Mouse (Mus musculus) left cerebral cortex, postnatal 36 days (tissue): Measurements from ENCODE around the gene Uspl1. TPM values are rescaled to one million over a fixed set of nuclear protein-coding genes. Genes with fewer than 3 reads are reported as not detected.
"Not testable (repeated sequence)": the region's sequence is repeated elsewhere in the genome, so short reads cannot be mapped to it uniquely, and the experiment has no call there.

ENCODE experiments used
- DNase-seq, 2 experiments: peaks; one replicate each; pipeline ENCODE4 v3.0.0; 2021 to 2022; ENCODE audit warnings: low spot score in 2 of 2, mixed read lengths in 1 of 2
- intact Hi-C: fragments of 180-260 bp; cut with DNase I; formaldehyde crosslinking; loops from one replicate; pipeline ENCODE4 v1.15.1; 2025
- total RNA-seq, 2 experiments: library from RNA; stranded (reverse); gene quantifications; 2 replicates each; pipeline ENCODE4 v1.2.3; 2021

Gene Uspl1
- total RNA-seq: 10 to 100 TPM; 38.5 to 43.6 TPM

DNA sequence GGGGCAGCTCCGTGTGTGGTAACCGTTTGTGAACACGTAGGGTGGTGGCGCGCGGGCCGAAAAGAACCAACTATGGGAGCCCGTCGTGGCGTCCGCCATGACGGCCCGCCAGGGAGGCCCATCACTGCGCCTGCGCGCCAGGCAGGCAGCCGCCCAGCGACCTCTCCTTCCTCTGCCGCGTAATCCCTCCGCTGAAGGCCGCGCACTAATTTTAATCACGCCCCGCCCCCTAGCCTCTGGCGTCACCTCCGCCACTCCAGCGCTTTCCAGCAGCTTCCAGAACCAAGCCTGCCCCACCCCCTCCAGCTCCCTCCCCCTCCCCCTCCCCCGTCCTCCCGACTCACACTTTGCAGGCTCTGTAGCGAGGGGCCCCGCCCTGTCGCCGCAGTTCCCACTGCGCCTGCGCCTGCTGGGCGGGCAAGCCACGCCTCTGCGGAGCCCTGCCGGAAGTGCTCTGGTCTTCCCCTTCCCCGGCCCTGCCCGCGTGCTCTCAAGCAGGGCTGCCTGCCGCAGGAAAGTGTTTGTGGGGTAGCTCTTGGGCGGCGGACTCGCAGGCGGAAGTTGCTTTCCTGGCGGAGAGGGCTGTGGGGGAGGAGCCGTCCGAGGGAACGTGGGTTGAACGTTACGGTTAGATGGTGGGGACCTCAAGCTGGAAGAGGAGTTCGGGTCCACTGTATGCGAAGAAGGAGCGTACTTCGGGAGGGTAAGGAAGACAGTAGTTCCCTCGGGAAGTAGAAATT lies at the start of gene Uspl1, which contains the start of gene Hmgb1:
Uspl1 (plus strand) TSS at position 247 of the 740 bp plus-strand sequence.
Hmgb1 (minus strand) TSS at position 386 of the 740 bp plus-strand sequence.
- intact Hi-C loops: loop anchor here (1.0 to 10.0 kb wide), 9 partner anchors 42 to 453 kb away; partner anchors contain the start of genes Hsph1, Katnal1 and Wdr95
- peak; percentile 98 to 99 for DNase-seq

DNA sequence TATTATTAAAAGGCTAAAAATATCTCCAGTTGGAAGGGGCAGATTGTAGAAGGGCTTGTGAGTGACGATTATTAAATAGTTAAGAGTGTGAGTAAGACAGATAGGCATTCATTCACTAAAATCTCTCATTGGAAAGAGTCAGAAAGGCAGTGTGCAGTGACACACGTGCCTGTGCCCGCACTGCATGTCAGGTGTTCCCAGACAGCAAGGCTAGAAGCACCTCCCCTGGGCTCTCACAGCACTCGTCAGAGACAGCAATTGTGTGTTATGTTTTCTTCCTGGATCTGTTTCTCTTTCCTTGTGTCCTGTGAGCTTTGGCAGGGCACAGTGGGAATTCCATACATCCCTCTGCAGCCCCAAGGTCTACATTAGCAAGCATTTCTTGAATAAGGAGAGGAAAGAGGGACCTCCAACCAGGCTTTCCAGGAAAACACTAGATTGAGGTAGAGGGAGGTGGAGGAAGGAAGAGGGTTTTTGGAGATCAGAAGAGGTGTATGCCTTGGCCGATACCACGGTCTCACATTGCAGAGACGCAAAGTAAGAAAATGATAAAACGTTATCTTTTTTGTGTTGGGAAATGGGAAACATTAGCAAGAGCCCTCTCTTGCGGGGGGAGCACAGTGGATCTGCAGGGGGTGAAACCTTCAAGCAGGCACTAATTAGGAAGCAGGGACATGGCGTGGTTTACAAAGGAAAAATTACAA lies 49.2 kb upstream of the Uspl1 start:
- intact Hi-C loops: no loop called here
- no peak for DNase-seq

DNA sequence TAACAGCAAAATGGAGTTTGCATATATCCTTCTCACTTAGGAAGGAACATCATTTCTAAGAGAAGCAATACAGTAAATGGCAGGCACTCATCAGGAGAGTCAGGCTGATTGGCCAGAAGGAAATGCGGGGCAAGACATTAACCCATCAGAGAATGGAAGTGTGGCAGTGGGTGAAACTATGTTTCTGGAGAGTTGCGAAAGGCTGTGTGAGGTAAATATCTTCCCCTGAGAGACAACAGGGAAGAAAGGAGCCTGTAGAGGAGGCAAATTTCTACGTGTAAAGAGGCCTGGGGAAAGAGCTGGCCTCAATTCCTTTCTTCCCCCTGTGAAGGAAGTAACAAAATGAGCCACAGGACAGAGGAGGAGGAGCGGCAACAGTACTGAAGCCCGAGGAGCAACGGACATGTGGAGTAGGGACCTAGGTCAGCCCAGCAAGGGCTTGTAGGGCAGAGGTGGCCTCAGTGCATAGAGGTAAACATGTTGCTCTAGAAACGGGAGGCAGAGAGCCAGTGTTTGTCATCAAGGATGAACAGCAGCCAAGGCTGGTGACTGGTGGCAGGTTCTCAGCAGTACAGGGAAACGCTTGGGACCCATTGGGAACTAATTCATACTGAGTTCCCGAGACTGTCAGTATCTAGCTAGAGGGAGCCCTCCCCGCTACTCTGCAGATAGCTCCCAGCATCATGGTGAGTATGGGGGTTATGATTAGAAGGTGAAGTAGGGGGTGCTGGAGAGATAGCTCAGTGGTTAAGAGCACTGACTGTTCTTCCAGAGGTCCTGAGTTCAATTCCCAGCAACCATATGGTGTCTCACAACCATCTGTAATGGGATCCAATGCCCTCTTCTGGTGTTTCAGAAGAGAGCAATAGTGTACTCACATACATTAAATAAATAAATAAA lies 48.4 kb upstream of the Uspl1 start:
- no peak for DNase-seq
- intact Hi-C loops: no loop called here

GRCm38 (mm10) chr5:149136933-149137365 lies 47.2 kb upstream of the Uspl1 start:
- intact Hi-C loops: no loop called here
- no peak for DNase-seq

DNA sequence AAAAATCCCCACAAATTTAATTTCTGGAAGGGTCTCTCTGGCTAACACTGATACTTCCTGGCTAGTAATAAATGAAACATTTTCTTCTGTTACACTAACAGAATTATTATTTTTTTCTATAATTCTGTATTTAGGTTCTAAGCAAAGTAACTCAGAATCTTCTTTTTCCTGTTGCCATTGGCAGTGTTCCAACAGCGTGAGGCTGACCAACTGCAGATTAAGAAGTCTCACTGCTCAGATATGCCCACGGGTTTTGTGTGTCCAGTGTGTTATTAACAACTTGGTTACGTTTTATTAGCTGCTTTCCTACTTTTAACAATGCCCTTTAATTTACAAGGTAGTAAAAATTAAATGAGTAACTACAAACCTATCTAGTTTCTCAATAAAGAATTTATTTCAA lies 46.7 kb upstream of the Uspl1 start:
- DNase-seq: no peak
- intact Hi-C loops: no loop called here

DNA sequence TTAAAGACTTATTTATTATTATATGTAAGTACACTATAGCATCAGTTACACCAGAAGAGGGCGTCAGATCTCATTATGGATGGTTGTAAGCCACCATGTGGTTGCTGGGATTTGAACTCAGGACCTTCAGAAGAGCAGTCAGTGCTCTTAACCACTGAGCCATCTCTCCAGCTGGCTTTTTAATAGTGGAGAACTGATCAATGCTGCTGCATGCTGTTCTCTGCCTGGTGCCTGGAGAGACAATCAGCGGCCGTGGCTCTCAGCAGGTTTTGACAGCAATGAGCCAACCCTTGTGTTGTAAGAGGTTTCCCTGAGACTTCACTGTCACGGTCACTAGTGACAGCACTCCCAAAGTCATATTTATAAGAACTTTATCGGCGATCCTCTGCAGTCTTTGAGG lies 46.1 kb upstream of the Uspl1 start:
- DNase-seq, intact Hi-C loops: not testable (repeated sequence)

DNA sequence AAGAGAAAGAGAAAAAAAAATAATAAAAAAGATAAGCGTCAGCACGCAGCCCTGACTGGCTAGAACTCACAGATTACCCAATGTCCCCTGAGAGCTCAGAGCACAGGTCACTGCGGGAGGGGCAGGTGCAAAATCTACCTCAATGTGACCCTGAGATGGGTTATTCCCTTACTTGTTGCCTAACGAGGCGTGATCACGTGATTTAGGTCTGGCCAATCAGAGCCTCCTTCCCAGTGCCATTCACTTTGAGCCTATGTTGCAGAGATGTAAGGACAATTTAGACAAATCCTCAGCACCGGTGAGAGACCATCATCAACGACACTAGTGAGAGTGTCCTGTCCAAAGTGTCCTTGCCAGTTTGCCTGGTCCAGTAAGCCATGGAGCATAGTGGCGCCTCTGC lies 43.8 kb upstream of the Uspl1 start:
- no peak for DNase-seq
- intact Hi-C loops: loop anchor here (5.0 kb wide), 1 partner anchor 42 kb away; the partner anchor contains the start of genes Hmgb1 and Uspl1

DNA sequence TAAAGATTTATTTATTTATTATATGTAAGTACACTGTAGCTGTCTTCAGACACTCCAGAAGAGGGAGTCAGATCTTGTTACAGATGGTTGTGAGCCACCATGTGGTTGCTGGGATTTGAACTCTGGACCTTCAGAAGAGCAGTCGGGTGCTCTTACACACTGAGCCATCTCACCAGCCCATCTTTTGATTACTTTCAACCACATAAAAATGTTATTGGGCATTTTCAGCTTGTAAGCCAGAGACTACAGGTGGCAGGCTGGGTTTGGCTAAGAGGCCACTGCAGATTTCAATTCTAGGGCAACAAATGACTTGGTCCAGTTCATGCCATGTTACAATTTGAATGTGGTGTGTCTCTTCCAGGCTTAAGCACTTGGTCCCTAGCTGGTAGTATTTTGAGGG lies 43.0 kb upstream of the Uspl1 start:
- intact Hi-C loops: loop anchor here (5.0 kb wide), 1 partner anchor 41 kb away; the partner anchor contains the start of genes Hmgb1 and Uspl1
- DNase-seq: not testable (repeated sequence)

DNA sequence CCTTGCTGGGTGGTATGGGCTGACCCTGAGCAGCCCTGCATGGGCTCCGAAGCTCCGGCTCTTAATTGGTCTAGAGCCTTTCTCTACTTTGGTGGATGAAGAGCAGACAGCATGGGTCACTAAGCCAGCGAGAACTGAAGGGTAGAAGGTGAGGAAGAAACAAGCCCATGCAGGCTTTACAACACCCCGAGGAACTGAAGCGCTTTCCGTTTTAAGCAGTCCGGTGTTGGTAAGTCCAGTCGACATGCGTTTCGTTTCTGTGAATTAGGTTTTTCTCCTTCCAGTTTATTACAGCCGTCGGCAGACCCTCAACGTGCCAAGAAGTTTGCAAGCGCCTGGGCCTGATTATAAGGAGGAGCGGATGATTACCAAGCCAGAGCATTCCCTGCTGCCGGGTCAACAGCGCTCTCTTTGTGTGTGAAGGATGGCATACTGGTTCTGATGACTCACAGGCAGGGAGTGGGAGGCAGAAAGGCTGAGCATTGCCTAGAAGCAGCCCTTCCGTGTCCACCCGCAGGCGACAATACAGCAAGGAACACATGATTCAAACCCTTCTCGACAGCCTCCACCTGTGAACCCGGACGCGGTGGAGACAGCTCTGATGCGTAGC lies 40.3 kb upstream of the Uspl1 start:
- intact Hi-C loops: loop anchor here (5.0 kb wide), 1 partner anchor 38 kb away; the partner anchor contains the start of genes Hmgb1 and Uspl1

DNA sequence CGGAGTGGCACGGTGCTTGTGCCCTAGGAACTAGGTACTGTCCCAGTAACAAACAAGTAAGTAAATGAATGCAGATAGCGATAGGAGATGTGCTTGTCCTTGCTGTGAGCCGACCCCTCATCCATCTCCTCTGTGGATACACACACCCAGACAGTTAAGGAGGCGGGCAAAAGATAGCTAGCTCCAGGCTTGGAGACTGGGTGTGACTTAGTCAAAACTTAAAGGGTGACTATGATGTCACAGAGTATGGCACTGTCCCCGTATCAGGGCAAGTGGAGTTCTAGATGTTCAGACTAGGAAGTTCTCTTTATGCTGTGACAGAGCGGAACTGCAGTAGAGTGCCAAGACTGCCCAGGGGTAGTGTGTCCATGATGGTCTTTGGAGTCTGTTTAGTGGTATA lies 37.5 kb upstream of the Uspl1 start:
- DNase-seq: no peak
- intact Hi-C loops: no loop called here

More for the DNA sequence above, 40.3 kb upstream of the Uspl1 start:
- peak; percentile 57 to 68 for DNase-seq

- intact Hi-C loops: no loop called here
- no peak for DNase-seq
Observed at GRCm38 (mm10) chr5:149147386-149148000, 36.7 kb upstream of the Uspl1 start.

DNA sequence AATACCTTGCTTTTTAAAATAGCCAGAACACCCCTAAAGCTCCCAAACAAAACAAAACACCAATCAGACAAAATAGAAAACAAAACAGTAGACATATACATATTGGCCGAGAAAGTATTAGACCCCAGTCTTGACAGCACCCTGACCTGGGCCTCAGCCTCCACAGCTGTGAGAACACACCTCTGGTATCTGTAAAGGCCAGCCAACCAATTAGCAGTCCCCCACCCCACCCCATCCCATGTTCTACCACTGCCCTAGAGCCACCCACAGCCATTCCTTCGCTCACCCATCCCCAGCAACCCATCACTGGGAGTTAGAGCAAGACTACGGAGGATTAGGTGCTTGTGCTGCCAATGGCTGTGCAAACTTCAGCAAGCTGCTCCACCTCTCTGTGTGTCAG lies 33.3 kb upstream of the Uspl1 start:
- no peak for DNase-seq
- intact Hi-C loops: no loop called here

- no peak for DNase-seq
- intact Hi-C loops: no loop called here
Observed at GRCm38 (mm10) chr5:149152063-149152773, 31.9 kb upstream of the Uspl1 start.

- intact Hi-C loops: no loop called here
- peak in 1 of 2 experiments; percentile 6 for DNase-seq
Observed at GRCm38 (mm10) chr5:149152774-149153155, 31.4 kb upstream of the Uspl1 start.

- intact Hi-C loops: no loop called here
- DNase-seq: no peak
Observed at GRCm38 (mm10) chr5:149156886-149157563, 27.1 kb upstream of the Uspl1 start.

DNA sequence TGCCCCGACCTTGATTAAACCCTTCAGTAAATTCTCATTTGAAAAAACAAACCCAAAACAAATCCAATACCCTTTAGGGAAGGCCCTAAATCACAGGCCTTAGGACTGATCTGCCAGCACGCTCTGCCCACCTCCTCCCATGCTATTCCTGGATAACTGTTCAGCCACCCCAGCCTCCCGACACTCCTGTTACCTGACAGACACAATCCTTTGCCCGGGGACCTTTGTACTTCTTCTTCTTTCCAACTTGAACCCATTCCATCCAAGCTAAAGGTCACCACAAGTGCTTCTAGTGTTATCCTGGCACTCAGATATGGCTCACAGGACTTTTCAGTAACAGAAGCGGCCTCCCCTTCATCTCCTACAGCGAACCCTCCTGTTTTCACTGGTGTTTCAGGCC lies 25.1 kb upstream of the Uspl1 start:
- DNase-seq: no peak
- intact Hi-C loops: no loop called here

DNA sequence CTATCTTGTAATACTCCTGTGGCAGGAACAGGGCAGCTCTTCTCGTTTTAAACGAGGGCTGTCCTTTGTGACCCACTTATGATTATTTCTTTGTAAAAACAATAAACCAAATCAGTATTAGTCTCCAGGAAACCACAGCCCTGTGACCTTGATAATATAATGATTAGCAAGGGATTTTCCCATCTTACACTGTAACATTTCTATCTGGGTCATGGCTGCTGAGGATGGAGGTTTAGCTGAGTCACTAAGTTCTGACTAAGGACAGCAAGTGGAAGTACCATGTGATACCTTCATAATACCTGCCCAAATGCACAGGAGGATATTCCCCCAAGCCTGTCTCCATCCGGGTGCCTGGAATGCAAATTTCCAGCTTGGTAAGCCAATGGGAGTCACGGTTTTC lies 23.7 kb upstream of the Uspl1 start:
- intact Hi-C loops: no loop called here
- no peak for DNase-seq

DNA sequence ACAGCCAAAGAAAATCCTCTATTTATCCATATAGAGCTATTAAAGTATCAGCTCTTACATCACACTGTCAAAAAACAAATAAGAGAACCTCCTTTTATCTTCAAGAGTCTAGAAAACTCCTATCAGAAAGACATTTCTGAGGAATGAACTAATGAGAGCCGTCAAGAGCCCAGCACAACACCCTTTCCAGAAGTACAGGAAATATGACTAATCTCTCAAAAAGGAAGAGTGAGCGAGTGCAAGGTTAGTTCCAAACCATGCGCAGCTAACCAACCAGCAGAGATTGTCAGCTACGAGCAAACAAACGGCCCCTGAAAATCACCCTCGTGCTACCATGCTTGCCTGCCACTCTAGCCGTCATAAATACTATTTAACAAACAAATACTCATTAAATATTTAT lies 21.3 kb upstream of the Uspl1 start:
- no peak for DNase-seq

More for the DNA sequence above, 21.3 kb upstream of the Uspl1 start:
- intact Hi-C loops: no loop called here
